Mouse (Mus musculus) small intestine, adult 2 months (tissue): ENCODE measurements around the gene Cmtm6.

Source experiments
- CTCF ChIP-seq: fragments of 200-500 bp; IDR thresholded peaks from 2 replicates; pipeline ENCODE4 v1.5.1; 2012; ENCODE audit warnings: low read depth, mild to moderate bottlenecking, control low read depth, inconsistent platforms, low read length, moderate library complexity, mixed read lengths; ENCODE audit not compliant: insufficient replicate concordance, insufficient read length; ENCODE audit errors: extremely low read depth
- POLR2A ChIP-seq: fragments of 200-500 bp; IDR thresholded peaks from 2 replicates; pipeline ENCODE4 v1.6.1; 2012; ENCODE audit warnings: low read depth, mild to moderate bottlenecking, control low read depth, inconsistent platforms, low read length, moderate library complexity

DNA sequence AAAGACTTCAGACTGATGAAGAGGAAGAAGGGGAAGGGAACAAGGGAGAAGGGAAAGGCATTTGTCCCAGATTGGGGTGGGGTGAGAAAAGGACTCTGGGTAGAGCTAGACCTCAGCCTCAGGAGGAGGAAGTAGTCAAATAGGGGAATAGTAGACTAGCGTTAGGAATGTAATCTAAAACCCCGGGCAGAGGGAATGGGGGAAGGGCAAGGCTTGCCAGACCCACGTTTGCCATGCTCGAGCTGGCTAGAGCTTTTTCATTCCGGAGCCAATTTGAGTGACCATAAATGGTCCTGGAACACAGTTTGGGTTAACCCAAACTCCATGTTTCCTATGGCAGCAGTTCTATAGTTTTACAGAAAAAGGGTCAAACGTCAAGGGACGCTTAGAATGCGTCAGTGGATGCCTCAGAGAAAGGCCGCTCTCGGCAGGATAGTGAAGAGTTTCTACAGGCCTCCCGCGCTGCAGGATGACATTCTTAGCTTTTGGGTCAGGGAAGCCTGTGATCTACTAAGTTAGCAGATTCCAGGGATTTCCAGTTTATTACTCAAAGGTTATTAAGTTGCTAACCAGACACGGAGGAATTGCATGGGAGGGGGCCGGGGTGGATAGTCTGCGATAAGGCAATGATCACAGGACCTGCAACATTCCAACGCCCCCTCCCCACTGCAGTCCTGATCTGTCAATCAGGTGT is 54.7 kb downstream of the Cmtm6 start:
- TF ChIP-seq CTCF (no peak), POLR2A (no peak)
